Mouse (Mus musculus): ENCODE measurements around the gene Slc46a2. TPM values are rescaled to one million over a fixed set of nuclear protein-coding genes. Genes with fewer than 3 reads are reported as not detected.

Slc46a2 gene
- polyA plus RNA-seq, 1 experiment = not detected

DNA sequence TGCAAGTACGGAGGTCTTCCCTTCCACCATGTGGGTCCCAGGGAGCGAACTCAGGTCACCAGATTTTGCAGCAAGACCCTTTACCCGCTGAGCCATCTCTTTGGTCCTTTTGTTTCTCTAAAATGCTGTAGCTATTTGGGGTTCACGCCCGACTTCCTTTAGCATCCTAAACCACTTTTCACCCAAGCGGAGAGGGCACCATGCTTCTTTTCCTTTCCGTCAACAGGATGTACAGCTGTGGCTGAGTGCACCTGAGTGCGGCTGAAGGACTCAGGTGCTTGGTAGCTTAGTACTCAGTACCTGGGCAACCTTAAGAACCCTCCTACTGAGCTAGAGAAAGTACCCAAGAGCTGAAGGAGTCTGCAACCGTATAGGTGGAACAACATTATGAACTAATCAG is 10.2 kb upstream of the Slc46a2 start:
- Histone ChIP-seq H3K4me1 (ENCODE audit: control insufficient read depth, insufficient read depth, low read length) (no peaks in the 10 kb centered on the region; the same call in 1 of the 2 replicates), H3K4me3 (replicated peaks; ENCODE audit: control insufficient read depth, low read depth, low read length) (no peak overlapping the region), H3K27ac (ENCODE audit: control insufficient read depth, insufficient read depth, low read depth, low read length, poor library complexity) (no peak overlapping the region)
- 63% methylated on average over 9 of the region's 9 CpGs for WGBS
- no peak for TF ChIP-seq POLR2A (IDR thresholded peaks at IDR 0.05; ENCODE audit: borderline replicate concordance, control insufficient read depth, low read depth, low read length)
- no peak for TF ChIP-seq CTCF (IDR thresholded peaks at IDR 0.05; ENCODE audit: control insufficient read depth, insufficient read depth, low read length)

- no peaks in the 10 kb centered on the region; the same call in 1 of the 2 replicates for H3K4me1 ChIP-seq (ENCODE audit: control insufficient read depth, insufficient read depth, low read length)
- H3K27ac ChIP-seq (ENCODE audit: control insufficient read depth, insufficient read depth, low read depth, low read length, poor library complexity) = no peak overlapping the region
- TF ChIP-seq CTCF (IDR thresholded peaks at IDR 0.05; ENCODE audit: control insufficient read depth, insufficient read depth, low read length) (no peak), POLR2A (IDR thresholded peaks at IDR 0.05; ENCODE audit: borderline replicate concordance, control insufficient read depth, low read depth, low read length) (no peak)
- WGBS = 59% methylated on average over 3 of the region's 3 CpGs
- no peak overlapping the region for H3K4me3 ChIP-seq (replicated peaks; ENCODE audit: control insufficient read depth, low read depth, low read length)
These were observed 3.1 kb upstream of the Slc46a2 start for GRCm38 (mm10) chr4:59917966-59918365.

DNA sequence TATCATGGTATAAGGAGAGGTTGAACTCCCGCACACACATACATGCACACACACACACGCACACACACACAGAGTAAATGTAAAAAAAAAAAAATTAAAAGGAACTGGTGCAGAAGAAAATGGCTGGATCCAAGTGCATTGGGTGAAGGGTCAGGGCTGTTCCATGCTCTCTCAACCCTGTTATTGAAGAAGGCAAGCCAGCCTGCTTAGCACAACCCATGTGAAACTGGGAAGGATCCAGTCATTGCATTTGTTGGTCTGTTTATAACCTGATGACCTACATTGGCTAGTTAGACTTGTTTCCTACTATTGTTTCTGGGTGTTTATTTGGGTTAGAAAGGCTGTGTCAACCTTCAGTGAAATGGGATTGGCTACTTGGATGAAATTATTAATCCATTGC is 6.1 kb downstream of the Slc46a2 start:
- WGBS = 85% methylated on average over 2 of the region's 2 CpGs
- no peak overlapping the region for H3K4me3 ChIP-seq (replicated peaks; ENCODE audit: control insufficient read depth, low read depth, low read length)
- no peak overlapping the region for H3K27ac ChIP-seq (ENCODE audit: control insufficient read depth, insufficient read depth, low read depth, low read length, poor library complexity)
- H3K4me1 ChIP-seq (ENCODE audit: control insufficient read depth, insufficient read depth, low read length) = no peaks in the 10 kb centered on the region
- TF ChIP-seq CTCF (IDR thresholded peaks at IDR 0.05; ENCODE audit: control insufficient read depth, insufficient read depth, low read length) (no peak), POLR2A (IDR thresholded peaks at IDR 0.05; ENCODE audit: borderline replicate concordance, control insufficient read depth, low read depth, low read length) (no peak)

DNA sequence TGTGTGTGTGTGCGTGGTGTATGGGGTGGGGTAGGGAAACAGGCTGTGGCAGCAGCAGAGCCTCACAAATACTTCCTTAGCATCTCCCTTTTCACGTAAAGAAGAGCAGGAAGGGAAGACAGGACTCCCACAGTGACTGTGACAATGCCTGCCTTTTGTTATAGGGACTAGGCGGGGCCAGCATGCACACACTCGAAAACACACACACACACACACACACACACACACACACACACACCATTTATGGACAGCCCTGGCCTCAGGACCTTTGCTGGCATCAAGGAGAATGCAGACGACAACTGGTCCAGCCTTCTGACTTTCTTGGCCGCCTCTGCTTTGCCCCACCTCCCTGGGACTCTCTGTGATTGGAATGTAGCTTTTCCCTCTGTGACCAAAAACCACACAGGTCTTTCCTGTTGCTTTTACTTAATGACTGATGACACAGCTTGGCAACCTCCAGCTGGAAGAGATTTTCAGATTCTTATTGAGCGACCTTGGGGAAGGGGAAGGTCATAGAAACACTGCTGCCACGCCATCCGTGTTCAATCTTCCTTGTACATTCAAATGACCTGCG is 7.1 kb downstream of the Slc46a2 start:
- H3K4me3 ChIP-seq (replicated peaks; ENCODE audit: control insufficient read depth, low read depth, low read length) = no peak overlapping the region
- no peak overlapping the region for H3K27ac ChIP-seq (ENCODE audit: control insufficient read depth, insufficient read depth, low read depth, low read length, poor library complexity)
- H3K4me1 ChIP-seq (ENCODE audit: control insufficient read depth, insufficient read depth, low read length) = no peaks in the 10 kb centered on the region
- WGBS = 64% methylated on average over 10 of the region's 10 CpGs
- TF ChIP-seq CTCF (IDR thresholded peaks at IDR 0.05; ENCODE audit: control insufficient read depth, insufficient read depth, low read length) (no peak), POLR2A (IDR thresholded peaks at IDR 0.05; ENCODE audit: borderline replicate concordance, control insufficient read depth, low read depth, low read length) (no peak)

DNA sequence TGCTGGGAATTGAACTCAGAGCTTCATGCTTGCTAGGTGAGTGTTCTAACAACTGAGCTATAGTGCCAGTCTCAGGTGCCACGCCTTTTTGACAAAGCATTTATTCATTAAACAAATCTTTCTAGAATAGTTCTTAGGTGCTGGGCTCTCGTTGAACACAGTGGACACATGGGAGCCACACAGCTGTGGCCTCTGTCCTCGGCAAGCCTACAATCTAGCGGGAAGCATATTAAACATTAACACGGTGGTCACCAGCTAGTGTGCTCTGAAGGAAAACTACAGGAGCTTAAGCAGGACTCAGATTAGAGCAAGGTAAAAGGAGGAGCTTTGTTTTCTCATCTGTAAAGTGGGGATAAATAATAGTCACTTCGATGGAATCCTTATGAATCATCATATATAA is 7.8 kb downstream of the Slc46a2 start:
- 83% methylated on average over 6 of the region's 6 CpGs for WGBS

GRCm38 (mm10) chr4:59902547-59902946 is 12.3 kb downstream of the Slc46a2 start:
- H3K27ac ChIP-seq (ENCODE audit: control insufficient read depth, insufficient read depth, low read depth, low read length, poor library complexity) = no peak overlapping the region
- H3K4me3 ChIP-seq (replicated peaks; ENCODE audit: control insufficient read depth, low read depth, low read length) = no peak overlapping the region
- TF ChIP-seq CTCF (IDR thresholded peaks at IDR 0.05; ENCODE audit: control insufficient read depth, insufficient read depth, low read length) (0 out of 2 replicates have a peak, but pooled peaks have one; percentile 9), POLR2A (IDR thresholded peaks at IDR 0.05; ENCODE audit: borderline replicate concordance, control insufficient read depth, low read depth, low read length) (no peak)
- WGBS = 70% methylated on average over 6 of the region's 6 CpGs
- no peaks in the 10 kb centered on the region for H3K4me1 ChIP-seq (ENCODE audit: control insufficient read depth, insufficient read depth, low read length)

More for the DNA sequence above, 7.8 kb downstream of the Slc46a2 start:
- Histone ChIP-seq H3K4me3 (replicated peaks; ENCODE audit: control insufficient read depth, low read depth, low read length) (no peak overlapping the region), H3K27ac (ENCODE audit: control insufficient read depth, insufficient read depth, low read depth, low read length, poor library complexity) (no peak overlapping the region), H3K4me1 (ENCODE audit: control insufficient read depth, insufficient read depth, low read length) (no peaks in the 10 kb centered on the region)
- TF ChIP-seq CTCF (IDR thresholded peaks at IDR 0.05; ENCODE audit: control insufficient read depth, insufficient read depth, low read length) (no peak), POLR2A (IDR thresholded peaks at IDR 0.05; ENCODE audit: borderline replicate concordance, control insufficient read depth, low read depth, low read length) (no peak)

DNA sequence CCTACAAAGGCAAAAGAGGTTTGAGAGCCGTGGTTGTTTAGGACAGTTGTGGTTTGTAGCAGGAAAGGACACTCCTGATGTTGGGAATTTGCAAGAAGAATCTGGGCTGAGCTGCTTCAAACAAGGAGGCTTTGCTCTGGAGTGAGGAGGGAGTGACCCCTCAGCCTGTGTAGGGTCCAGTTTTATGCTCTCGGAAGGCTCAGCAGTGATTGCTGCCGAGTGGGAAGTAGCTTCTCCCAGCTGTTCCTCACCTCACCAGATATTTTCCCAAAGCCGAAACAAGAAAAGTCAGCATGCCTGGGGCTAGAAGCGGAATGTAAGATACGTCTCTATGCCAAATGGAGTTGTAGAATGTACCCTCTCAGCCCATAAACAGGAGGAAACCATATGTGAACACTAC is 13.0 kb downstream of the Slc46a2 start:
- no peaks in the 10 kb centered on the region for H3K4me1 ChIP-seq (ENCODE audit: control insufficient read depth, insufficient read depth, low read length)
- 86% methylated on average over 6 of the region's 6 CpGs for WGBS
- no peak overlapping the region for H3K27ac ChIP-seq (ENCODE audit: control insufficient read depth, insufficient read depth, low read depth, low read length, poor library complexity)
- no peak overlapping the region for H3K4me3 ChIP-seq (replicated peaks; ENCODE audit: control insufficient read depth, low read depth, low read length)
- TF ChIP-seq POLR2A (IDR thresholded peaks at IDR 0.05; ENCODE audit: borderline replicate concordance, control insufficient read depth, low read depth, low read length) (no peak), CTCF (IDR thresholded peaks at IDR 0.05; ENCODE audit: control insufficient read depth, insufficient read depth, low read length) (no peak)

GRCm38 (mm10) chr4:59898521-59898919 is 16.3 kb downstream of the Slc46a2 start:
- TF ChIP-seq CTCF (IDR thresholded peaks at IDR 0.05; ENCODE audit: control insufficient read depth, insufficient read depth, low read length) = no peak
- TF ChIP-seq POLR2A (IDR thresholded peaks at IDR 0.05; ENCODE audit: borderline replicate concordance, control insufficient read depth, low read depth, low read length) = no peak

More at GRCm38 (mm10) chr4:59898521-59898919, 16.3 kb downstream of the Slc46a2 start:
- Histone ChIP-seq H3K4me3 (replicated peaks; ENCODE audit: control insufficient read depth, low read depth, low read length) (no peak overlapping the region), H3K27ac (ENCODE audit: control insufficient read depth, insufficient read depth, low read depth, low read length, poor library complexity) (no peak overlapping the region), H3K4me1 (ENCODE audit: control insufficient read depth, insufficient read depth, low read length) (no peaks in the 10 kb centered on the region)
- 83% methylated on average over 9 of the region's 9 CpGs for WGBS

Data from bone marrow, adult 2 months (tissue).